Mouse (Mus musculus) myocyte (in vitro differentiated cells): ENCODE results near the gene Zfp26. TPM values are rescaled to one million over a fixed set of nuclear protein-coding genes. Genes with fewer than 3 reads are reported as not detected.

Experiments
- H3K27me3 ChIP-seq: one replicate; pipeline ENCODE4 v1.6.1; 2011; ENCODE audit not compliant: control insufficient read depth, insufficient read depth, insufficient read length
- H3K36me3 ChIP-seq: one replicate; pipeline ENCODE4 v1.6.1; 2011; ENCODE audit not compliant: control insufficient read depth, insufficient read depth
- H3K4me2 ChIP-seq: one replicate; pipeline ENCODE4 v1.6.1; 2011; ENCODE audit warnings: low read depth, control low read depth
- H3K4me3 ChIP-seq: one replicate; pipeline ENCODE4 v1.5.1; 2011; ENCODE audit warnings: mild to moderate bottlenecking, control low read depth, moderate library complexity
- H3K79me2 ChIP-seq: one replicate; pipeline ENCODE4 v1.6.1; 2011; ENCODE audit not compliant: control insufficient read depth, insufficient read depth
- H3ac ChIP-seq: one replicate; pipeline ENCODE4 v1.6.1; 2011; ENCODE audit not compliant: control insufficient read depth, insufficient read length
- CEBPB ChIP-seq: IDR thresholded peaks from 2 replicates; pipeline ENCODE4 v1.6.1; 2011; ENCODE audit warnings: mild to moderate bottlenecking, moderate library complexity; ENCODE audit not compliant: poor library complexity, insufficient read depth, severe bottlenecking
- E2F4 ChIP-seq: IDR thresholded peaks from one replicate; pipeline ENCODE4 v1.6.1; 2011; ENCODE audit warnings: mild to moderate bottlenecking, control low read depth, moderate library complexity; ENCODE audit not compliant: insufficient read depth
- MAX ChIP-seq: IDR thresholded peaks from one replicate; pipeline ENCODE4 v1.6.1; 2011; ENCODE audit warnings: low read depth, mild to moderate bottlenecking, control low read depth
- MYOD1 ChIP-seq, 3 experiments: IDR thresholded peaks; one replicate each; pipeline ENCODE4 v1.6.1; 2011; ENCODE audit warnings: control low read depth in 2 of 3, low read depth in 2 of 3, mild to moderate bottlenecking in 2 of 3, moderate library complexity in 1 of 3; ENCODE audit not compliant: insufficient read length in 2 of 3, control insufficient read depth in 1 of 3
- MYOG ChIP-seq, 3 experiments: IDR thresholded peaks; one replicate each; pipeline ENCODE4 v1.6.1; 2011; ENCODE audit warnings: control low read depth in 2 of 3, low read depth in 2 of 3, mild to moderate bottlenecking in 2 of 3; ENCODE audit not compliant: insufficient read length in 2 of 3, control insufficient read depth in 1 of 3, insufficient read depth in 1 of 3
- POLR2A ChIP-seq: IDR thresholded peaks from one replicate; pipeline ENCODE4 v1.6.1; 2011; ENCODE audit warnings: low read depth, mild to moderate bottlenecking, control low read depth, moderate library complexity; ENCODE audit not compliant: insufficient read length
- POLR2AphosphoS2 ChIP-seq: IDR thresholded peaks from one replicate; pipeline ENCODE4 v1.6.1; 2011; ENCODE audit warnings: low read depth, control low read depth; ENCODE audit not compliant: insufficient read length
- REST ChIP-seq: IDR thresholded peaks from one replicate; pipeline ENCODE4 v1.6.1; 2011; ENCODE audit warnings: mild to moderate bottlenecking, control low read depth, moderate library complexity; ENCODE audit not compliant: insufficient read depth, insufficient read length
- SRF ChIP-seq: IDR thresholded peaks from one replicate; pipeline ENCODE4 v1.6.1; 2011; ENCODE audit warnings: low read depth; ENCODE audit not compliant: control insufficient read depth, insufficient read length
- TCF12 ChIP-seq: IDR thresholded peaks from one replicate; pipeline ENCODE4 v1.6.1; 2011; ENCODE audit warnings: mild to moderate bottlenecking, control low read depth; ENCODE audit not compliant: poor library complexity, insufficient read depth, severe bottlenecking
- TCF3 ChIP-seq: IDR thresholded peaks from one replicate; pipeline ENCODE4 v1.6.1; 2011; ENCODE audit warnings: low read depth, control low read depth; ENCODE audit not compliant: insufficient read length
- USF1 ChIP-seq: IDR thresholded peaks from one replicate; pipeline ENCODE4 v1.6.1; 2011; ENCODE audit warnings: low read depth, mild to moderate bottlenecking, control low read depth, moderate library complexity
- polyA plus RNA-seq: library from polyadenylated mRNA; unstranded; fragments of >200 nt; fragmentation: generic; extraction: Trizol; gene quantifications from one replicate; pipeline ENCODE4 v1.2.1, GENCODE M21; 2012; ENCODE audit warnings: missing spikeins

Zfp26 gene
- polyA plus RNA-seq, result 2.0 TPM

- peak within 1 kb of the TSS; percentile 93 for H3K4me3 ChIP-seq
- peak within 1 kb of the TSS; percentile 76 for H3ac ChIP-seq
- no peak for TF ChIP-seq REST
- no peak for TF ChIP-seq CEBPB
- no peak for TF ChIP-seq E2F4
- TF ChIP-seq MAX, result no peak
- peak; percentile 60 for TF ChIP-seq POLR2A
- no peak for TF ChIP-seq USF1
- H3K4me2 ChIP-seq, result peak within 1 kb of the TSS; percentile 93
- peaks cover 30% of the 10 kb centered on the region for H3K36me3 ChIP-seq
- peaks cover 47% of the 10 kb centered on the region for H3K79me2 ChIP-seq
- no peaks in the 10 kb centered on the region for H3K27me3 ChIP-seq
Observed at GRCm38 (mm10) chr9:20459377-20460317, at the start of gene Zfp26. Zfp26 (minus strand) TSS chr9:20460162.

GRCm38 (mm10) chr9:20509676-20510075 is 49.7 kb upstream of the Zfp26 start:
- Histone ChIP-seq H3K36me3 (peaks cover 38% of the 10 kb centered on the region), H3ac (no peak overlapping the region), H3K4me2 (no peak overlapping the region), H3K4me3 (no peak overlapping the region), H3K27me3 (no peaks in the 10 kb centered on the region), H3K79me2 (peaks cover 79% of the 10 kb centered on the region)
- TF ChIP-seq USF1, result no peak
- no peak for TF ChIP-seq MAX
- TF ChIP-seq MYOG (IDR thresholded peaks at IDR 0.05; ENCODE audit: control insufficient read depth in 1 of 3, insufficient read depth in 1 of 3, insufficient read length in 2 of 3, low read depth in 2 of 3), result no peak
- no peak for TF ChIP-seq TCF3
- no peak for TF ChIP-seq POLR2AphosphoS2
- TF ChIP-seq REST, result no peak
- no peak for TF ChIP-seq TCF12
- no peak for TF ChIP-seq E2F4

GRCm38 (mm10) chr9:20504801-20505200 is 44.8 kb upstream of the Zfp26 start:
- Histone ChIP-seq H3ac (no peak overlapping the region), H3K36me3 (peaks cover 71% of the 10 kb centered on the region), H3K79me2 (peaks cover 30% of the 10 kb centered on the region), H3K27me3 (no peaks in the 10 kb centered on the region), H3K4me3 (no peak overlapping the region), H3K4me2 (no peak overlapping the region)
- no peak for TF ChIP-seq TCF3
- TF ChIP-seq POLR2AphosphoS2, result no peak
- no peak for TF ChIP-seq MYOD1 (IDR thresholded peaks at IDR 0.05; ENCODE audit: control insufficient read depth in 1 of 3, insufficient read length in 2 of 3, low read depth in 2 of 3)
- TF ChIP-seq MYOG (IDR thresholded peaks at IDR 0.05; ENCODE audit: control insufficient read depth in 1 of 3, insufficient read depth in 1 of 3, insufficient read length in 2 of 3, low read depth in 2 of 3), result no peak
- TF ChIP-seq USF1, result no peak
- TF ChIP-seq SRF, result no peak
- TF ChIP-seq REST, result no peak
- no peak for TF ChIP-seq POLR2A
- no peak for TF ChIP-seq E2F4

GRCm38 (mm10) chr9:20493281-20493680 is 33.3 kb upstream of the Zfp26 start:
- no peaks in the 10 kb centered on the region for H3K27me3 ChIP-seq
- peaks cover 28% of the 10 kb centered on the region for H3K79me2 ChIP-seq
- peak overlapping the region; percentile 89 for H3K4me2 ChIP-seq
- no peak for TF ChIP-seq TCF3
- TF ChIP-seq POLR2AphosphoS2, result no peak
- no peak for TF ChIP-seq MAX
- no peak for TF ChIP-seq MYOG (IDR thresholded peaks at IDR 0.05; ENCODE audit: control insufficient read depth in 1 of 3, insufficient read depth in 1 of 3, insufficient read length in 2 of 3, low read depth in 2 of 3)
- no peak for TF ChIP-seq TCF12
- TF ChIP-seq MYOD1 (IDR thresholded peaks at IDR 0.05; ENCODE audit: control insufficient read depth in 1 of 3, insufficient read length in 2 of 3, low read depth in 2 of 3), result no peak
- TF ChIP-seq POLR2A, result no peak
- TF ChIP-seq CEBPB, result no peak
- no peak for TF ChIP-seq E2F4
- TF ChIP-seq REST, result no peak
- TF ChIP-seq USF1, result no peak
- no peak for TF ChIP-seq SRF
- H3ac ChIP-seq, result peak overlapping the region; percentile 77
- H3K36me3 ChIP-seq, result peaks cover 25% of the 10 kb centered on the region
- peak overlapping the region; percentile 94 for H3K4me3 ChIP-seq

- no peak for TF ChIP-seq MYOG (IDR thresholded peaks at IDR 0.05; ENCODE audit: control insufficient read depth in 1 of 3, insufficient read depth in 1 of 3, insufficient read length in 2 of 3, low read depth in 2 of 3)
- no peak for TF ChIP-seq E2F4
- no peak for TF ChIP-seq TCF12
- TF ChIP-seq SRF, result no peak
- peak; percentile 78 for TF ChIP-seq POLR2A
- TF ChIP-seq POLR2AphosphoS2, result peak; percentile 80
- TF ChIP-seq TCF3, result no peak
- TF ChIP-seq USF1, result no peak
- no peak for TF ChIP-seq MAX
- peak within 1 kb of the TSS; percentile 90 for H3K4me2 ChIP-seq
- H3K4me3 ChIP-seq, result peak within 1 kb of the TSS; percentile 94
- peaks cover 28% of the 10 kb centered on the region for H3K79me2 ChIP-seq
- H3K27me3 ChIP-seq, result no peaks in the 10 kb centered on the region
- H3K36me3 ChIP-seq, result peaks cover 19% of the 10 kb centered on the region
- H3ac ChIP-seq, result peak within 1 kb of the TSS; percentile 77
Observed at GRCm38 (mm10) chr9:20492527-20493233, 32.7 kb upstream of the Zfp26 start, which contains the start of gene Zfp426. Zfp426 (minus strand) TSS chr9:20492746.
